Mouse (Mus musculus) liver, adult (tissue): Measurements from ENCODE around the gene Gm20388.

ENCODE experiments used
- GATA4 ChIP-seq: IDR thresholded peaks from 2 replicates; pipeline ENCODE4 v1.6.1; 2014; ENCODE audit warnings: mild to moderate bottlenecking, low read length; ENCODE audit not compliant: insufficient replicate concordance

The Gm20388 gene

DNA sequence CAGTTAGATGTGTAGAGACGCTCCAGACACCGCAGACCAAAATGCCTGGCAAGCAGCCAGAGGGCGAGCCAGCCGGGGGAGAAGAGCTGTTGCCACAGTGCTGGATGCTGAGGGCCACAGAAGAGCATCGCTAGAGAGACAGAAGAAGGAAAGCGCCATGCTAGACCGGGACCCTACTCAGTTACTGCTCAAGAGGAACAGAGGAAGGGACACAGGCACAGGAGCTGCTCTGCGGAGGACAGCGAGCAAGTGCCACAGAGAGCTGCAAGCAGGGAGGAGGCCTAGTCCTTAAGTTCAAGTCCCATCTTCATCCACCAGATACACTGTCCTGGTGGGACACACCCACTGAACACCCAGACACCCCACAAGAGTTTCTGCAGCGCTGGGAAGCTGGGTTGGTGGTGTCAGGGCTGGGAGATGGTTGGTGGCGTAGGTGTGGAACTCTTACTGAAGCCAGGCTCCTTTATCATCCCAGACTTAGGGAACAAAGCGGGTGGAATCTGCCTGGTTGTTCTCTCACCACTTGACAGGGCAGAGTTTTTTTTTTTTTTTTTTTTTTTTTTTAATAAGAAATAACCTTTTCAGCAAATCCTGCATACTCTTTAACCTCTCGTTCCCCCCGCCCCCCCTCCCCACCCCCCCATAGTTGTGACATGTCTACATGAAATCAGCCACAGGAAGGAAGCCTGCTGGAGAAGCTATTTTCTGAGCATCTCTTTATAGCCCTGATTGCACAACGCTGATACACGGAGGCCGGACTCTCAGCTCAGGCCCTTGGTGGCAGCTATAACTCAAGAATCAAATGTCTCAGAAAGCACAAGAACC, 786.7 kb downstream of the Gm20388 start:
- no peak for TF ChIP-seq GATA4

- no peak for TF ChIP-seq GATA4
These were observed 787.3 kb downstream of the Gm20388 start for GRCm38 (mm10) chr8:120697979-120698272.

DNA sequence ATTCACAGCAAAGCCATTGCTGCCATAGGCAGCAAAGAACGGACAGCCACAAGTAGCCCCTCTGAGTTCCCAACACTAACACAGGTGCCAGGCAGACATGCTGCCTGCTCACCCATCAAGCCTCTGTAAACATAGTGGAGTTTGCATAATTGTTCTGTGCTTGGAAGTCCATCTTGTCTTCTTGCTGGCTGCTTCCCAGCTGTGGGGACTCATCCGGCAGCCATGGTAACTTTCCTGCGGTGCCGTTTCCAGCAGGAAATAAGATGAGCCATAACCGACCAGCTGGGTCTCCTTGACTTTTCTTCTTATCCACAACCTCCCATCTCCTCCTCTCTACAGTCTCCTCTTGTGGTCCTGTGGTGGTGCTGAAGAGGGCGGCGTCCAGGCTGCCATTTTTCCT, 787.8 kb downstream of the Gm20388 start:
- TF ChIP-seq GATA4 = no peak

- no peak; the same call in 1 of the 2 replicates for TF ChIP-seq GATA4
These were observed 788.4 kb downstream of the Gm20388 start for GRCm38 (mm10) chr8:120699079-120699478.

- TF ChIP-seq GATA4 = peak; percentile 76
These were observed 788.9 kb downstream of the Gm20388 start for GRCm38 (mm10) chr8:120699565-120699964.

GRCm38 (mm10) chr8:120700053-120700452, 789.4 kb downstream of the Gm20388 start:
- no peak for TF ChIP-seq GATA4

DNA sequence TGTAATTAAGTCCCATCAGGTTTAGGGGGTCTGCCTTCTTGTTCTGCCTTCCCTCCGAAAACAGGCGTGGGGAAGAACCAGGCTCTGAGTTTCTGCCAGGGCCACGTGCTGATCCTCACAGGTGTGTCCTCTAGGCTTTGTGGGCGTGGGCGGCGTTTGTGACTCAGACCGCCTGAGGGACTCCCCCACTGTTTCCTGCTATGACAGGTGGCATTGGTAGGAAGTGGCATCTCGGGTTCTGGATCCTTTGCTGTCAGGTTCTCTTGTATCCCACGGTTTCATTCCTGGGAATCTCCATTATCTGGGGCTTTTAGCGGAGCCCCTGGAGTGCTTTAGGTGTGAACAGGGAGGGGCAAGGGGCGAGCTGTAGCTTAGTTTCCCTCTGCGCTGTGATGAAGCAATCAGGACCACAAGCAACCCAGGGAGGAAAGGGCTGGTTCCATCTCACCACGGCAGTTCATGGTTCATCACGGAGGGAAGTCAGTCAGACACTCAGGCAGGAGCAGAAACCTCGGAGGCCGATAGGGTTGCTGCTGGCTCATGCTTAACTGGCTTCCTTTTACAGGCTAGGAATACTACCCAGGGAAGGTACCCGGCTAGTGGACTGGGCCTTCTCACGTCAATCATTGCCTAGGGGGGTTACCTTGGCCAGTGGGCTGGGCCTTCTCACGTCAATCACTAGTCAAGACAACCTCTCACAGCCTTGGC, 791.3 kb downstream of the Gm20388 start:
- no peak for TF ChIP-seq GATA4

GRCm38 (mm10) chr8:120704203-120704602, 793.6 kb downstream of the Gm20388 start:
- TF ChIP-seq GATA4 = no peak

DNA sequence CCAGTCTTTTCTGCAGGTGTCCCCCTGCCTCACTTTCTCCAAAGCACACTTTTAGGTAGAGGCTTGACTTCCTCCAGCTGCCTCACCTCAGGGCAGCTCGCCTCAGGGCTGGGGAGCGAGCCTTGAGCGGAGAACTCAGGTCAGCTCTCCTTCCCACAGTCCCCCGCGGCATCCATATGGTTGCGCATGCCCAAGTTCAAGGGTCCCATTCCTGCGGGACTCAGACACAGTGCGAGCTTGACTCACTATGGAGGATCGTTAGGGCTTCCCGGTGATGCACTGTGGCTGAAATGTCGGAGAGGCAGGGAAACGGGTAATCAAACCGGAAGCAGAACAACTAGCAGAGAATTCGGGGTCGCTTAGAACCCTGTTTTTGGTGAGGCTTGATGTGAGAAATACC, 794.5 kb downstream of the Gm20388 start:
- no peak for TF ChIP-seq GATA4

GRCm38 (mm10) chr8:120706193-120706592, 795.6 kb downstream of the Gm20388 start:
- TF ChIP-seq GATA4 = no peak

DNA sequence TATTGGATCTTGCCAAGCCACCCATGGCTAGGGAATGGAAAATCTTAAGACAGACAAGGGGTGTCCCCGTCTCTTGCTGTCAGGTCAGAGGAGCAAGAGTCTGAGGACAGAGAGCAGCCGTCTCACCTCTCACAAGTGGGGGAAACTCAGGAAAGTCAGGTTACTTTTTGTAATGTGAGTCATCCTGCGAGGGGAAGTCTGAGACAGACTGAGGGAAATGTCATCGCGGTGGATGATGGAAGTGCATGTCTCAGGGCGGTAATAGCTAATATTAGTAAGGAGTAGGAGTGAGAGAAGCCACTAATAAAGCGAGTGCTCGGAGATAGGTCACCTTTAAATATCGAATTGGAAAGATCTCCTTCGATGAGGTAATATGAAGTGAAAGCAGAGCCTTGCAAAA, 798.5 kb downstream of the Gm20388 start:
- no peak for TF ChIP-seq GATA4

DNA sequence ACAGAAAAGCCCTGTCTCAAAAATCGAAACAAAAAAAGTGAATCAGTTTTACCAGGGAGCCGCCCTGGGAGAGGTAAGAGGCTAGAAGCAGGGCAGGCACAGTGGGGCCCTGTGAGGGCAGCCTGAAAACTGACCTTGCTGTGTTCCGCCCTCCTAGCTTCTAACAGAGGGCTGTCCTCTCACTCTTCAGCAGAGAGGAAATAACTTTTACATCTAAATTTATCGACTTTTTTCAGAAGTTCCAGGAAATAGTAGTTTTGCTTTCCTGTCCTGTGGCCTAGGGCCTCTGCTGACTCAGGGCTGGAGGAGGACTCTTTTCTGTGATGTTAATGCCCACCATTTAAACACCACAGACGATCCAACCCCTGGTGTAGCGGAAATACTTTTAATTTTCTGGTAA, 804.6 kb downstream of the Gm20388 start:
- no peak for TF ChIP-seq GATA4

GRCm38 (mm10) chr8:120715996-120716680, 805.5 kb downstream of the Gm20388 start:
- no peak for TF ChIP-seq GATA4

DNA sequence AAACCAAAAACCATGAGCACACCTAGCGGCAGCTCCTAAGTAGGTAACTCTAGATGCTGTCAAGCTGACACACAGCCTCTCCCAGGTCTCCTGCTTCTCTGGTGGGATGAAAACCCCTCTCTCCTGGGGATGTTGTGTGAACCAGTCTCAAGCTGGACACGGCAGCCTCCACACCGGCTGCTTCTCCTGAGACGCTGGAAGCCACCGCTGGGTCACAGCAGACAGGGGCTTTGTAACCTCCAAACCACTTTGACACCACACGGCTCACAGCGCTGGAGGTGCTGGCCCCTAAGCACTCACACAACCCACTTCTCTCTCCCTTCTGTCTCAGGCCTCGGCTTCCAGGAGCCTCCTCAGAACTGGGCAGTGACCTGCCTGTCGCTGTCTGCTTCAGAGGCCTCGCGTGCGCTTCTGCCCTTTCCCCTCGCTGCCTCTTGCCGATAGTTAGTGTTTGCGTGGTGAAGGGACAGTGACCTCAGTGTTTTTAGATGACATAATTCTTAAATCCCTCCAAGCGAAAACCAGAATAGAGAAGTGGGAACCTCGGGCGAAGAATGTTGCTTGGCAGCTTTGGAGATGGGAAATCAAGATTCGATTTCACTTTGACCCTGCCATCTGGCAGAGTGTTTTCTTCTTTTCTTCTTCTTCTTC, 809.1 kb downstream of the Gm20388 start:
- no peak for TF ChIP-seq GATA4

DNA sequence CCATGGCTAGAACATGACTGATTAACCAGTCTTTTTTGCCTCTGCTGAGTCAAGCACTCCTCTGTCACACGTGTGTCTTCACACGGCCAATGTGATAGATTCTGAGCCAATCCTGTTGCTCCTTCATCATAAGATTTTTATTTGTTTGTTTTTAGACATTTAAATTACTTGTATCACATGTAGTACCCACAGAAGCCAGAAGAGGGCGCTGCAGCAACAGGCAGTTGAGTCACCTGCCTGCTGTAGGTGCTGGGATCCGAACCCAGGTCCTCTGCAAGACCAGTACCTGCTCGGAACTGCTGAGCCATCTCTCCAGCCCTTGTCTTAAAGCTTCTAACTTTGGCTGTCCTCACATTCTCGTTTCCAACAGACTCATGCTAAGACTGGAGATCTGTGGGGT, 812.4 kb downstream of the Gm20388 start:
- no peak for TF ChIP-seq GATA4

- TF ChIP-seq GATA4 = no peak
These were observed 814.4 kb downstream of the Gm20388 start for GRCm38 (mm10) chr8:120724816-120725575.
